Mouse (Mus musculus) neural tube, embryonic 11.5 days (tissue): ENCODE data around the gene Ms4a13. TPM values are rescaled to one million over a fixed set of nuclear protein-coding genes. Genes with fewer than 3 reads are reported as not detected.

Source experiments
- polyA plus RNA-seq: library from polyadenylated mRNA; unstranded; fragments of >200 nt; fragmentation: Nextera tagmentation; extraction: Ambion mirVana; gene quantifications from 2 replicates; pipeline ENCODE4 v1.2.1, GENCODE M21; 2014

Ms4a13 gene
- polyA plus RNA-seq, 1 experiment from 2014 or later = not detected

Other genes with a start within 250 kb of the Ms4a13 start
- 23.4 and 24.1 TPM in 2 replicates for gene Ccdc86, start 247.5 kb downstream of the Ms4a13 start, polyA plus RNA-seq
- gene Ms4a10, start 222.1 kb downstream of the Ms4a13 start, polyA plus RNA-seq = not detected in 2 replicates
- not detected in 2 replicates for gene Ms4a15, start 203.5 kb downstream of the Ms4a13 start, polyA plus RNA-seq
- gene Ms4a18, start 178.7 kb downstream of the Ms4a13 start, polyA plus RNA-seq = not detected in 2 replicates
- not detected in 2 replicates for gene Ms4a8a, start 115.6 kb downstream of the Ms4a13 start, polyA plus RNA-seq
- not detected in 2 replicates for gene 1700017D01Rik, start 65.9 kb downstream of the Ms4a13 start, polyA plus RNA-seq
- not detected in 2 replicates for gene 1700025F22Rik, start 31.4 kb downstream of the Ms4a13 start, polyA plus RNA-seq
- not detected in 2 replicates for gene Ms4a12, start 35.7 kb upstream of the Ms4a13 start, polyA plus RNA-seq
- gene Ms4a1, start 69.5 kb upstream of the Ms4a13 start, polyA plus RNA-seq = not detected in 2 replicates
- not detected in 2 replicates for gene Ms4a5, start 87.1 kb upstream of the Ms4a13 start, polyA plus RNA-seq
- not detected in 2 replicates for gene Ms4a14, start 117.7 kb upstream of the Ms4a13 start, polyA plus RNA-seq
- 0.45 and 1.3 TPM in 2 replicates for gene Ms4a7, start 139.4 kb upstream of the Ms4a13 start, polyA plus RNA-seq
- 1.1 and 1.8 TPM in 2 replicates for gene Ms4a4a, start 178.8 kb upstream of the Ms4a13 start, polyA plus RNA-seq
- 0.17 TPM in 1 of 2 replicates, not detected in the other for gene Ms4a4c, start 208.0 kb upstream of the Ms4a13 start, polyA plus RNA-seq
- not detected in 2 replicates for gene Ms4a4b, start 246.8 kb upstream of the Ms4a13 start, polyA plus RNA-seq